Mouse (Mus musculus) C2C12 (cell line): ENCODE measurements around the gene Calcrl. TPM values are rescaled to one million over a fixed set of nuclear protein-coding genes. Genes with fewer than 3 reads are reported as not detected.

ENCODE experiments used
- H3K27me3 ChIP-seq: one replicate; pipeline ENCODE4 v1.6.1; 2011; ENCODE audit not compliant: control insufficient read depth, insufficient read depth, insufficient read length
- H3K36me3 ChIP-seq: one replicate; pipeline ENCODE4 v1.6.1; 2011; ENCODE audit not compliant: control insufficient read depth, insufficient read depth
- H3K4me3 ChIP-seq: one replicate; pipeline ENCODE4 v1.5.1; 2011; ENCODE audit warnings: mild to moderate bottlenecking, control low read depth; ENCODE audit not compliant: poor library complexity, insufficient read depth, severe bottlenecking
- H3K79me2 ChIP-seq: one replicate; pipeline ENCODE4 v1.6.1; 2011; ENCODE audit not compliant: control insufficient read depth, insufficient read depth
- H3K79me3 ChIP-seq: one replicate; pipeline ENCODE4 v1.6.1; 2011; ENCODE audit warnings: low read depth, control low read depth
- H3ac ChIP-seq: one replicate; pipeline ENCODE3; 2011; ENCODE audit warnings: low read depth; ENCODE audit not compliant: control insufficient read depth, insufficient read length
- CEBPB ChIP-seq: IDR thresholded peaks from one replicate; pipeline ENCODE4 v1.6.1; 2011; ENCODE audit warnings: low read depth, mild to moderate bottlenecking, control low read depth, moderate library complexity
- CTCF ChIP-seq: IDR thresholded peaks from one replicate; pipeline ENCODE4 v1.5.1; 2011; ENCODE audit not compliant: control insufficient read depth, insufficient read depth, insufficient read length
- FOSL1 ChIP-seq: IDR thresholded peaks from one replicate; pipeline ENCODE4 v1.8.0; 2011; ENCODE audit warnings: mild to moderate bottlenecking, low read length; ENCODE audit not compliant: poor library complexity, insufficient read depth, severe bottlenecking
- MAX ChIP-seq: IDR thresholded peaks from one replicate; pipeline ENCODE4 v1.6.1; 2011; ENCODE audit warnings: mild to moderate bottlenecking, control low read depth
- MYOD1 ChIP-seq: IDR thresholded peaks from one replicate; pipeline ENCODE4 v1.6.1; 2011; ENCODE audit warnings: low read depth; ENCODE audit not compliant: control insufficient read depth, insufficient read length
- MYOG ChIP-seq: IDR thresholded peaks from one replicate; pipeline ENCODE4 v1.6.1; 2011; ENCODE audit not compliant: control insufficient read depth, insufficient read length; ENCODE audit errors: extremely low read depth
- USF1 ChIP-seq: IDR thresholded peaks from one replicate; pipeline ENCODE4 v1.6.1; 2011; ENCODE audit warnings: low read depth, mild to moderate bottlenecking, control low read depth, moderate library complexity
- polyA plus RNA-seq: library from polyadenylated mRNA; unstranded; fragments of >200 nt; fragmentation: generic; extraction: Trizol; gene quantifications from one replicate; pipeline ENCODE4 v1.2.1, GENCODE M21; 2012; ENCODE audit warnings: missing spikeins

The Calcrl gene
- polyA plus RNA-seq, 1 experiment, result 3.8 TPM

DNA sequence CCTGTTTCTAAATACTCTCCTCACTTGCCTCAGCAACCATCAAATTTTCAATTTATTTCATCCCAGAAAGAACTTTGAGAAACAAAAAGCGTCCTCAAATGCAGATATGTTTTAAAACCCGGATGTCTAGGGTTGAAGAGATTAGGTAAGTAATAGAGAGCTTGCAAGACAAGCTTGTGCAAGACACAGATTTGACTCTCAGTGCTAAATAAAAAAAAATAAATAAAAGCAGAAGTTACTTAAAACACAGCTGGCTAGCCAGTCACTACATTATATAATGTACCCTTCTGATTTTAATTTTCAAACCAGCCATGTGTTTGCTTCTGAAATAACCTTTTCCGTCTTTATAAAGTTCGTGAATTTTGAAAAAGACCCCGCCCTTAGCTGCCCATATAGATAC, 43.2 kb downstream of the Calcrl start:
- no peaks in the 10 kb centered on the region for H3K79me2 ChIP-seq
- H3K79me3 ChIP-seq, result no peaks in the 10 kb centered on the region
- no peak overlapping the region for H3ac ChIP-seq
- no peaks in the 10 kb centered on the region for H3K36me3 ChIP-seq
- H3K27me3 ChIP-seq, result no peaks in the 10 kb centered on the region
- no peak overlapping the region for H3K4me3 ChIP-seq
- no peak for TF ChIP-seq USF1
- no peak for TF ChIP-seq MYOD1
- TF ChIP-seq FOSL1, result no peak
- no peak for TF ChIP-seq CTCF
- TF ChIP-seq MYOG, result no peak
- TF ChIP-seq MAX, result no peak
- no peak for TF ChIP-seq CEBPB

DNA sequence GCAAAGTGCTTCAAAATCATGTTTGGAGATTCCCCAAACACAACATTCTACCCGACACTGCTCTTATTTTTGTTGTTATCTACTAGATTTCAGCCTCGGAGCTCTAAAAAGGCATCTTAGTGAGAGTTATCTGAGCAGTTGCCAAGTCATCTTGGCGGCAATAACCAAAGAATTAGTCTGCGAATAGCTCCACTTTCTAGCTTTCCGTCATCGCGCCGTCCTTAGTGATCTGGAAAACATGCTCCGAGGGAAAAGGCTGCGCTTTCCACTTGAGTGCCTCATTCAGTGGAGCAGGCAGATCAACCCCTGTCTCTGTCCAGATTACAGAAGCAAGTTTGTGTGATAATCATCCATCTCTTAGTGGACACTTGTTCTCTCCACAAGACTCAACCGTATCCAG, 44.4 kb downstream of the Calcrl start:
- H3K79me3 ChIP-seq, result no peaks in the 10 kb centered on the region
- H3ac ChIP-seq, result no peak overlapping the region
- no peaks in the 10 kb centered on the region for H3K27me3 ChIP-seq
- no peaks in the 10 kb centered on the region for H3K36me3 ChIP-seq
- H3K4me3 ChIP-seq, result no peak overlapping the region
- no peaks in the 10 kb centered on the region for H3K79me2 ChIP-seq
- TF ChIP-seq MYOG (no peak), USF1 (no peak), CEBPB (no peak), FOSL1 (no peak), MYOD1 (no peak), CTCF (no peak), MAX (no peak)

DNA sequence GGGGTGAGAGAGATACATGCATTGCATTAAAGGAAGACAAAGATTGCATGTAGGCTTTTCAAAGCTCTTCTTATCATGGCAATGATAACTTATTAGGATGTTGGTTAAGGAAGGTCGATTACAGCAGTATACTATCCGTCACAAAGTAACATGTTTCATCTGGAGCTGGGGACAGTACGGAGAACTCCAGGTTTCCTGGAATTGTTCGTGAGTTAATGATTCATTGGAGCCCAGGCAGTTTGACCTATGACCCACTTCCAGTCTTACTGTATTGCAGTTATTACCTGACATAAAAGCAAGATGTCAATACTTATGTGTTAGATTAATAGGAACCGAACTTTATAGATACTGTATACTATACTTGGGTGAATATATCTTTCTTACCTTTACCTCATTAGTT, 46.5 kb downstream of the Calcrl start:
- Histone ChIP-seq H3K4me3 (no peak overlapping the region), H3ac (no peak overlapping the region), H3K79me2 (no peaks in the 10 kb centered on the region), H3K79me3 (no peaks in the 10 kb centered on the region), H3K36me3 (no peaks in the 10 kb centered on the region), H3K27me3 (no peaks in the 10 kb centered on the region)
- TF ChIP-seq CTCF (no peak), MYOD1 (no peak), CEBPB (no peak), USF1 (no peak), FOSL1 (no peak), MYOG (no peak), MAX (no peak)

DNA sequence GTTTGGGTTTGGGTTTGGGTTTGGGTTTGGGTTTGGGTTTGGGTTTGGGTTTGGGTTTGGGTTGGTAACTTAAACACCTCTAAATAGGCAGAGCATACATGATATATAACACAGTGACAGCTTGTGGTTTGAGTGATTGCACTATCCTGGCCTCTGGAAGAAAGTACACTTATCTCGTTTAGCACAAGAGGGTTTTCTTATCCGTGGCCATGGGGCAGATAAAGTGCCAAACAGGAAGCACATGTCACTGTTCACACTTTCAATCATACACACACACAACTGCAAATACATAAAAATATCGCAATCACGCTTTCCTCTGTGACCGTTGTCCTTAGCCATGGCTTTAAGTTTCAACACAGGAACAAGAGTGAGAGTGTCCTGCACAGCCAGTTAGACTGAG, 56.0 kb downstream of the Calcrl start:
- H3K79me3 ChIP-seq, result no peaks in the 10 kb centered on the region
- H3K4me3 ChIP-seq, result no peak overlapping the region
- no peak overlapping the region for H3ac ChIP-seq
- H3K79me2 ChIP-seq, result no peaks in the 10 kb centered on the region
- TF ChIP-seq USF1 (no peak), MYOG (no peak), FOSL1 (no peak), MAX (no peak), MYOD1 (no peak), CEBPB (no peak), CTCF (no peak)
- H3K36me3 ChIP-seq, result no peaks in the 10 kb centered on the region
- no peaks in the 10 kb centered on the region for H3K27me3 ChIP-seq

DNA sequence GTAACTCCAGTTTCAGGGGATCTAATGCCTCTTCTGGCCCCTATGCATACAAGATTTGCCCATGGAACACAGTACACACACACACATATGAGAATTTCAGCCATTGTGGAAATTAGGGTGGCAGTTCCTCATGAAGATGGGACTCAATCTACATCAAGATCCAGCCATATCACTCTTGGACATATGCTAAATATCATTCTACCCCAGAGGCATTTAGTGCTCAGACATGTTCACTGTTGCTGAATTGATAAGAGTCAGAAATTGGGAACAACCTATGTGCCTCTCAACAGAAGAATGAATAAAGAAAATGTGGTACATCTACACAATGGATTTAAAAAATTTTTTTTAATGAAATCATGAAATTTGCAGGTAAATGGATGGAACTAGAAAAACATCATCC, 58.5 kb downstream of the Calcrl start:
- Histone ChIP-seq H3K36me3 (no peaks in the 10 kb centered on the region), H3ac (no peak overlapping the region), H3K4me3 (no peak overlapping the region), H3K79me3 (no peaks in the 10 kb centered on the region), H3K27me3 (no peaks in the 10 kb centered on the region), H3K79me2 (no peaks in the 10 kb centered on the region)
- no peak for TF ChIP-seq CTCF
- TF ChIP-seq USF1, result no peak
- TF ChIP-seq MYOG, result no peak
- no peak for TF ChIP-seq FOSL1
- TF ChIP-seq MYOD1, result no peak
- no peak for TF ChIP-seq MAX
- no peak for TF ChIP-seq CEBPB

DNA sequence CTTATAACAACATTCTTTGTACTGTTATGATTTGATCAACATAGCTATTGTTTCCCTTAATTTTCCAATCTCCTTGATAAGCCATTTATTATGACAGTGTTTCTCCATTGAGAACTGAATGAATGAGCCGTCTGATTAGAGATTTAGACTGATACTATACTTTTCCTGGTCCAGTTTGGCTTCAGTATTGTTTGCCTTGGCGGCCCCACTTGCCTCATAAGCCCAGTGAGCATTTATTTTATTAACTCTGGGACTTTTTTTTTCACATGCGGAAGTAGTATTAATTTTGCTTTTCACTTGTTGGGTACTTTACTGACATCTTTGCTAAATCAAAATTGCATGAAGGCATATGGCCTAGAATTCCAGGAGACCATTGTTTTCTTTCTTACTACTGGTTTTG, 59.9 kb downstream of the Calcrl start:
- no peak overlapping the region for H3ac ChIP-seq
- H3K27me3 ChIP-seq, result no peaks in the 10 kb centered on the region
- H3K4me3 ChIP-seq, result no peak overlapping the region
- no peaks in the 10 kb centered on the region for H3K36me3 ChIP-seq
- H3K79me2 ChIP-seq, result no peaks in the 10 kb centered on the region
- no peak for TF ChIP-seq USF1
- no peak for TF ChIP-seq MYOD1
- TF ChIP-seq CEBPB, result no peak
- TF ChIP-seq MAX, result no peak
- no peaks in the 10 kb centered on the region for H3K79me3 ChIP-seq
